Mouse (Mus musculus): ENCODE results near the gene Ensa.

DNA sequence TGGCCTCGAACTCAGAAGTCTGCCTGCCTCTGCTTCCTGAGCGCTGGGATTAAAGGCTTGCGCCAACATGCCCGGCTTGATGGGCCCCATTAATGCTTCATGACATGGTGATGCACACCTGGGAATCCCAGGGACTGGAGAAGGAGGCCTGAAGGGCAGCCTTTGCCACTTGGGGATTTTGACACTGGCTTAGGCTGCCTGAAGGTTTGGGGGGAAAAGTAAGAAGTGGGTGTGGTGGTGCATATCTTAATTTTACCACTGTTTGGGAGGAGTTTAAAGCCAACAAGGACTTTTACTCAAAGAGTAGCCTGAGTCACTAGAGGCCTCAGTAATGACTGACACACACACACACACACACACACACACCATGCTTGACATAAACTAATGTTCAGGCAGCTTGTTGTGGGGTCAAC lies 40.2 kb downstream of the Ensa start:
- TF ChIP-seq POLR2A (IDR thresholded peaks at IDR 0.05; ENCODE audit: borderline replicate concordance, insufficient read depth, low read length) (no peak), CTCF (IDR thresholded peaks at IDR 0.05; ENCODE audit: borderline replicate concordance, insufficient read depth, low read depth, low read length) (no peak)
